Mouse (Mus musculus): Measurements from ENCODE around the gene St3gal5.

The St3gal5 gene

GRCm38 (mm10) chr6:72098021-72098655, 746 bp downstream of the St3gal5 start:
- DNase-seq, result no peak

- no peak for DNase-seq
These were observed 1.3 kb downstream of the St3gal5 start for GRCm38 (mm10) chr6:72098691-72099090.

- no peak for DNase-seq
These were observed 1.9 kb downstream of the St3gal5 start for GRCm38 (mm10) chr6:72099281-72099680.

DNA sequence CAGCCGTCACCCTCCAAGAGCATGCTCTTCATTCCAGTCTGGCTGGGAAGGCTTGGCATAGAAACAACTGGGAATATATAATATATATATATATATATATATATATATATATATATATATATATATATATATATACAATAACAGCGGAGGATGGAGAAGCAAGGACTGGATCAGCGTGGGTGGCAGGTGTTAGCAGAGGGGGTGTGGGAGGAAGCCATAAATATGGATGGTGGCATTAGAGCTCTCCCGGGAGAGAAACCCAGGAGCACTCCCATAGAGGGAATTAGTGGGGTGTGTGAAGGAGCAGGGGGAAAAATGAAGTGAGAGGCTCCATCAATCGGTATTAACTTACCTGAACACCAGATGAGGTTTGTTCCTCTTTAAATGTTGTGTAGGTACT, 2.8 kb downstream of the St3gal5 start:
- DNase-seq, result no peak

GRCm38 (mm10) chr6:72100939-72101338, 3.5 kb downstream of the St3gal5 start:
- DNase-seq, result no peak

GRCm38 (mm10) chr6:72101386-72101785, 4.0 kb downstream of the St3gal5 start:
- no peak for DNase-seq

GRCm38 (mm10) chr6:72102066-72102465, 4.7 kb downstream of the St3gal5 start:
- no peak for DNase-seq

GRCm38 (mm10) chr6:72104534-72104933, 7.1 kb downstream of the St3gal5 start:
- no peak for DNase-seq

DNA sequence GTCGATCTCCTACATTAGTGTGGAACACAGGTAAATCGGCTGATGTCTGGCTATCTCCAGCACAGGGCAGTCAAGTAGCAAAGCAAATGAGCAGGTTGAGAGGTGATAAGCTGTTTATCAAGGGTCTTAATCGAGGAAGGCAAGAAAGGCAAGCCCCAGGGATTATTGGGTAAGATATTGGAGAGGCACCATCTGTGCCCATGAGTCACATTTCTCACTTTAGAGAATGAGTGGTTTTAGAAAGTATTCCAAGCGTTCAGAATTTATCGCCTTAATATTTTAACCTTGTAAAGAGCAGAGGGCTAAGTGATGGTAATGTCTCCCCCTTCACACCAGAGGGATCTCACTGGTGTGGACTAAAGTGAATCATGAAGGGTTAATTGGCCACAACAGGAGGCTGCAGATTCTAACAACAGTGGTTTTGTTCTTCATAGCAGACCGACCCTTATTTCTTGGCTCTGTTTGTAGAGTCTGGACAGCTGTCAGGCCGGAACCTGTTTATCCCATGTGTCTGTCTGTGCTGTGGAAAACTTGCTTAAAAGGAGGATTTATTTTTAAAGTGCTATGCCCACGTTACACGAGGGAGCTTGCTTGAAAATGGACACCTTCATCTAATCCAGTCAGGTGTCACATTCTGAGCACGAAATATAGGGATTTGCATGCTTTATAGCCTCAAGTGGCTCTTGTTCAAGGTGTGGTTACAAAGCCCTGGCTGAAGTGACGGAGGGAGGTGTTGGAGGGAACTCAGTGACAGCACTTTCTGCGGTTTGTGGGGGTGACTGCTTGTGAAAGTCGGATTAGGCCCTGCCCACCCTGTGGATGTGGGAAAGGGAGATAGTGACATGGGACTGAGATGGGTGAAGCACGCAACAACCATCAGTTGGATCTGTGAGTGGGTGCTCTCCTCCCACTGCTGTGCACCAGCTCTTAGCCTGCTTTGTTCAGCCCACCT, 11.8 kb downstream of the St3gal5 start:
- no peak for DNase-seq

GRCm38 (mm10) chr6:72110577-72110976, 13.2 kb downstream of the St3gal5 start:
- no peak for DNase-seq

DNA sequence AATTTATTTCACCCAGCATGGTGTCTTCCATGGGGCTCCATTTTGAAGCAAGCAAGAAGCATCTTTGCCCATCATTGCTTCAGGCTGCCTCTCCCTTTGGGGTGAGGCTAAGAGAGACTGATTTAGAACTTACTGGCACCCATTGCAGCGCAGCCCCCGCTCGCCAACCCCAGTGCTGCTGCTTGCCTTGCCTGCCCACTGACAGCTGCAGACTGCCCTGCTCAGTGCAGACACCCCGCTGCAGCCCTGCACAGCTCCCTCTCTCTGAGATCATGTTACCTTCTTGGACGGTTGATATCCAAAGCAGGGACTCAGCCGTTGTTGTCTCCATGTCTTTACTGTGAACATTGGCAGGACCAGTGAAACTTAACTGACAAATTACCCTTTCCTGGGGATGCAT, 15.2 kb downstream of the St3gal5 start:
- DNase-seq, result no peak

DNA sequence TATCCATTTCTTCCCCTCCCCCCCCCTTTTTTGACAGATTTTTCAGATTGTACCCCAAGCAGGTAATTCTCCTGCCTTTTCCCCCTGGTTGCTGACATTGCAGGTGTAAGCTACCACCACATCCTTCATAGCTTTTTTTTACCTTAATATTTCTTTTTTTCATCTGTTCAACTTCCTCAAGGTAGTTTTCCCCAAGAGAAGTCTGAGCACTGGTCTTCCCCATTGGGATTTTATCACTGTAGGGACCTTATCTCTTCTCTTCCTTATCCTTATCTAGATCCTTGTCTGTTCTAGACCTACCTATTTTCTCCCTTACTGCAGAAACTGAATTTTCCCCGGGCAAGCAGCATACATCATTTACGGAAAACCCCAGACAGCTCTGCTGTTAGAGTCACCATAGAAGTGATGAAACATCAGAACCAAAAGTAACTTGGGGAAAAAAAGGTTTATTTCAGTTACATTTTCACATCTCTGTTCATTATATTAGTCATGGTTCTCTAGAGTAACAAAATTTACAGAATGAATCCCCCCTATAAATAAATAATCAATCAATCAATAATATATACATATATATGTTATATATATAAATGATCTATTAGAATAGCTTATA, 15.8 kb downstream of the St3gal5 start:
- no peak for DNase-seq

DNA sequence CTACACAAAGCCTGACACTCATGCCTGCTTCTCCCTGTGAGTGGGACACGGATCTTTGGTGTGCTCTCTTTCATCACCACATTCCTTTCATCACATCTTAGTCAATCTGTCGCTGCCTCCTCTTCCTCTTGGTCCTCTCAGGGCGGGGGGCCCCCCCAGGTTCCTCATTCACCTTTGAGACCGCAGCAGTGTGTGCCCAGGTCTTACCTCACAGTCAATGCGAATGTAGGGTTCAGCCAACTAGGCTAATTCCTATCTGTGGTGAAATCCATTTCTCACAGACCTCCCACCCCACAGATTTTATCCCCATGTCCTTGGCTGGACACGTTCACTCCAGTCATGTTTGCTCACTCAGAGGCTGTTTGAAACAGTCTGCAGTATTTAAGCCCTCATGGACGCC, 17.5 kb downstream of the St3gal5 start:
- DNase-seq, result no peak

DNA sequence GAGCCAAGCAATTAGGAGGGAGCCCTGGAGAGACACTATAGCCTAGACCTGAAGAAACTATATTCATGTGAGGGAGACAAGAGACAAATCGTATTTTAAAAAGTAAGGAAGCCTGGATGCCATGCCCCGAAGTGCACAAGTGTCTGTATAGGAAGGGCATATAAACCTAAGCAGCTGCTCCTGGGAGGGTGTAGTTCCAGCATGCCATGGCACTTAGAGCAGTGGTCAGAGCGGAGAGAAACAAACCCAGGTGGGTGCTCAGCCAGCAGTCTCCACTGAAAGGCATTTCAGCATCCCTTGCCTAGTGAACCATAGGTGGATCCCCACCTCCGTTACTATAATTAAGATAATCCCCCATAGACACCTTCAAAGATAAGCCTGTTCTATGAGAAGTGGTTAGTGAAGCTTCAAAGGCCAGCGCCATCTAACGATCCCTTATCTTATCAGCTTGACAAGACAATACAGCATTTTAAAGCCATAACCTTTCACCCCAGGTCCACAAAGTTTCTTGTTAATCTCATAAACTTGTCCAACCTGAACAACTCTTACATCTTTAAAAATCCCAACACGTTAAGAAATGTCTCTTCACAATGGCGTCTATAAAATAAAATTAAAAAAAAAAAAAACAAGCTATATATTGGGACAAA, 20.1 kb downstream of the St3gal5 start:
- no peak for DNase-seq

- DNase-seq, result no peak
These were observed 22.5 kb downstream of the St3gal5 start for GRCm38 (mm10) chr6:72119870-72120269.

- DNase-seq, result no peak
These were observed 23.9 kb downstream of the St3gal5 start for GRCm38 (mm10) chr6:72121301-72121700.

GRCm38 (mm10) chr6:72122515-72122914, 25.1 kb downstream of the St3gal5 start:
- DNase-seq, result no peak

- no peak for DNase-seq
These were observed 27.1 kb downstream of the St3gal5 start for GRCm38 (mm10) chr6:72124315-72125103.

GRCm38 (mm10) chr6:72126128-72126917, 28.9 kb downstream of the St3gal5 start:
- DNase-seq, result no peak

DNA sequence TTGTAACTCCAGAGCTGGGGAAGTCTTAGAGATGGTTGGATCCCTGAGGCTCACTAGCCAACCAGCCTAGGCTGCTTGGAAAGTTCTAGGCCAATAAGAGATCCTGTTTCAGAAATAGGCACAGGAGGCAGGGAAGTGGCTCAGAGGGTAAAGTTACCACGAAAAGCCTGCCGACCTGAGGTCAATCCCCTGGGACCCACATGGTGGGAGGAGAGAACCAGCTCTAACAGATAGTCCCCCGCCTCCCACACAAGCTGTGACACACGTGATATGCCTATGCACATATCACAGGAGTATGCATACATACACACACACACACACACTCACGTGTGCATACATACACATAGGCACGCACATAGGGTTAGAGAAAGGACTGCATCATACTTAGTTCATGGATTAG, 32.7 kb downstream of the St3gal5 start:
- no peak for DNase-seq

GRCm38 (mm10) chr6:72132671-72133214, 35.4 kb downstream of the St3gal5 start:
- no peak for DNase-seq
